Mouse (Mus musculus) inflammation-experienced regulatory T-cells, adult 6 months (primary cell): ENCODE data around the gene Ccr10. TPM values are rescaled to one million over a fixed set of nuclear protein-coding genes. Genes with fewer than 3 reads are reported as not detected.
"Not testable (repeated sequence)": the region's sequence is repeated elsewhere in the genome, so short reads cannot be mapped to it uniquely, and the experiment has no call there.

Source experiments
- ATAC-seq: one replicate; pipeline ENCODE4 v1.8.0; 2017
- polyA plus RNA-seq, 3 experiments: library from polyadenylated mRNA; unstranded; fragments of 100-300 nt; shearing (Covaris generic); gene quantifications; one replicate each; pipeline ENCODE4 v1.2.1; 2017

The Ccr10 gene
- polyA plus RNA-seq, 3 experiments from 2014 or later, result 0.33 to 0.55 TPM; not detected in 1

GRCm38 (mm10) chr11:101170811-101171610 lies 4.2 kb downstream of the Ccr10 start, which contains the start of gene Plekhh3:
TSS of gene Plekhh3 (minus strand) at chr11:101171351.
- peak; percentile 20 for ATAC-seq

GRCm38 (mm10) chr11:101170354-101170810 lies 4.9 kb downstream of the Ccr10 start, which contains the start of gene Cntnap1:
TSS of gene Cntnap1 (plus strand) at chr11:101170523.
- no peak for ATAC-seq

- ATAC-seq, result no peak
These were observed 5.7 kb downstream of the Ccr10 start for GRCm38 (mm10) chr11:101169301-101170107.

GRCm38 (mm10) chr11:101168301-101168980 lies 6.8 kb downstream of the Ccr10 start:
- no peak for ATAC-seq

- ATAC-seq, result no peak
These were observed 7.3 kb downstream of the Ccr10 start for GRCm38 (mm10) chr11:101167963-101168300.

- ATAC-seq, result no peak
These were observed 7.9 kb downstream of the Ccr10 start for GRCm38 (mm10) chr11:101167211-101167962.

GRCm38 (mm10) chr11:101166357-101166756 lies 8.9 kb downstream of the Ccr10 start:
- no peak for ATAC-seq

GRCm38 (mm10) chr11:101164677-101165580 lies 10.3 kb downstream of the Ccr10 start:
- ATAC-seq, result no peak

GRCm38 (mm10) chr11:101164351-101164665 lies 10.9 kb downstream of the Ccr10 start:
- ATAC-seq, result no peak

- no peak for ATAC-seq
These were observed 11.5 kb downstream of the Ccr10 start for GRCm38 (mm10) chr11:101163476-101164350.

GRCm38 (mm10) chr11:101162772-101163171 lies 12.5 kb downstream of the Ccr10 start:
- no peak for ATAC-seq

GRCm38 (mm10) chr11:101162301-101162700 lies 12.9 kb downstream of the Ccr10 start:
- no peak for ATAC-seq

- ATAC-seq, result no peak
These were observed 13.7 kb downstream of the Ccr10 start for GRCm38 (mm10) chr11:101161551-101161950.

GRCm38 (mm10) chr11:101160981-101161505 lies 14.2 kb downstream of the Ccr10 start:
- ATAC-seq, result not testable (repeated sequence)

- not testable (repeated sequence) for ATAC-seq
These were observed 15.1 kb downstream of the Ccr10 start for GRCm38 (mm10) chr11:101160151-101160550.

- peak; percentile 60 for ATAC-seq
These were observed 19.4 kb downstream of the Ccr10 start, which contains the start of gene Tubg2 for GRCm38 (mm10) chr11:101155728-101156371. TSS of gene Tubg2 (plus strand) at chr11:101155907.

GRCm38 (mm10) chr11:101155151-101155550 lies 20.1 kb downstream of the Ccr10 start:
- no peak for ATAC-seq

- no peak for ATAC-seq
These were observed 20.6 kb downstream of the Ccr10 start for GRCm38 (mm10) chr11:101154648-101155047.

- ATAC-seq, result no peak
These were observed 22.4 kb downstream of the Ccr10 start for GRCm38 (mm10) chr11:101152825-101153224.
